Mouse (Mus musculus): ENCODE data around the gene Fam163b. TPM values are rescaled to one million over a fixed set of nuclear protein-coding genes. Genes with fewer than 3 reads are reported as not detected.

The Fam163b gene
- polyA plus RNA-seq, 1 experiment: not detected

DNA sequence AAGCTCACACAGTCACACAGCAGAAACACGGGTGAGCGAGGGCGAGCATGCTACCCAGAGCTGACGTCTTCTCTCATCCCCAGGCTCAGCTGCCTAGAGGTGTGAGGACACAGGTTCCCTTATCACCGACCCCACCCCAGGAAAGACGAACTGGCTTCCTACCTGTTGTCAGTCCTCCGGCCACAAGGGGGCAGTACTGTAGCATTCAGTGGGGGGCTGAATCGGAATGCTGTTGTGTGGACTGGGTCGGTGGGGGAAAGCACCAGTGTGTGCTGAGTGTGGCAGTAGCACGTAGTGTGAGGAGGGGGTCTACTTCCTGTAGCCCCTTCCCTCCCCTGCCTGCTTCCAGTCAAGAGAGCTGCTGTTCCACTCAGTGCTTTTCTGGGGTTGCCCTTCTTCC lies 16.3 kb downstream of the Fam163b start:
- WGBS: 40% methylated on average over 10 of the region's 10 CpGs
- H3K4me1 ChIP-seq (ENCODE audit: control insufficient read depth, insufficient read depth, low read length): peaks cover 2% of the 10 kb centered on the region; the same call in 1 of the 2 replicates

DNA sequence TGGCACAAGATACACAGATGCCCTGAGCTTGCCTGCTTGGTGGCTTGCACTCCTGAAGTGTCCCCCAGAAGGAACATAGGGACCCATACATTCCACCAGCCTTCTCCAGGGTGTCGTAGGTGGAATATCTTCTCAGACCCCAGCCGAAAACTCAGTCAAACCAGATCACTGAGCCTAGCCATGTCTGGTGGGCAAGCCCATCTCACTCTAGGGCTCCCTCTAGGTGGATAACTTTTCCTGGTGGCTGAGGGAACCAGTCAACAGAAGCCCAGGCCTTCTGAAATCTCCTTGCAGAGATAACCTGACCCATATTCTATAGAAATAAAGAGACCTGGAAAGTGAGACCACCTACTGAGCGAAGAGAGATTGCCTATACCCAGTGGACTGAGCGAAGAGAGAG lies 19.2 kb downstream of the Fam163b start:
- Histone ChIP-seq H3K4me1 (ENCODE audit: control insufficient read depth, insufficient read depth, low read length) (peaks cover 2% of the 10 kb centered on the region; the same call in 1 of the 2 replicates), H3K27ac (ENCODE audit: control insufficient read depth, insufficient read depth, low read depth, low read length, poor library complexity) (no peak overlapping the region), H3K4me3 (replicated peaks; ENCODE audit: control insufficient read depth, low read depth, low read length) (no peak overlapping the region)
- TF ChIP-seq CTCF (IDR thresholded peaks at IDR 0.05; ENCODE audit: control insufficient read depth, insufficient read depth, low read length) (no peak), POLR2A (IDR thresholded peaks at IDR 0.05; ENCODE audit: borderline replicate concordance, control insufficient read depth, low read depth, low read length) (no peak)
- 77% methylated on average over 4 of the region's 4 CpGs for WGBS

More for the DNA sequence above, 16.3 kb downstream of the Fam163b start:
- H3K4me3 ChIP-seq (replicated peaks; ENCODE audit: control insufficient read depth, low read depth, low read length): no peak overlapping the region
- TF ChIP-seq POLR2A (IDR thresholded peaks at IDR 0.05; ENCODE audit: borderline replicate concordance, control insufficient read depth, low read depth, low read length): no peak
- peak; percentile 82 for TF ChIP-seq CTCF (IDR thresholded peaks at IDR 0.05; ENCODE audit: control insufficient read depth, insufficient read depth, low read length)
- no peak overlapping the region for H3K27ac ChIP-seq (ENCODE audit: control insufficient read depth, insufficient read depth, low read depth, low read length, poor library complexity)

DNA sequence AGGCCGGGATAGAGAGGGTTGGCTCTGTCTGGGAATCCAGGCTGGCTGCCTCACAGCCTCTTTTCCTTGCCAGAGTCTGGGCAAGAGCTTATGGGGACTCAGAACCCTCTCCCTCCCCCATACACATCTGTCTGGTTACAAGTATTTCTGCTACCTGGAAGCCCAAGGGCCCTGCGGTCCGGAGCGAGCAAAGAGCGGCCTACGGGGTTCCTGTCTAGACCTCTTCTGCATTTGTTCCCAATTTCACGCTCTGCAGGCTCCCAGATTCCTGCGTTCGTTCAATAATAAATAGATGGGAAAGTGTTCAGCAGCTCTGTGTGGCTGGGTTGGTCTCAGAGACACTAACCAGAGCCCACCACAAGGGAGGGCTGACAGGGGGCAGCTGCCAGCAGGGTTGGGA lies 19.7 kb downstream of the Fam163b start:
- H3K27ac ChIP-seq (ENCODE audit: control insufficient read depth, insufficient read depth, low read depth, low read length, poor library complexity): 0 out of 2 replicates have a peak overlapping the region, but pooled peaks have one; percentile 33
- 9% methylated on average over 9 of the region's 9 CpGs for WGBS
- TF ChIP-seq CTCF (IDR thresholded peaks at IDR 0.05; ENCODE audit: control insufficient read depth, insufficient read depth, low read length): no peak
- TF ChIP-seq POLR2A (IDR thresholded peaks at IDR 0.05; ENCODE audit: borderline replicate concordance, control insufficient read depth, low read depth, low read length): no peak
- H3K4me1 ChIP-seq (ENCODE audit: control insufficient read depth, insufficient read depth, low read length): peaks cover 2% of the 10 kb centered on the region; the same call in 1 of the 2 replicates
- H3K4me3 ChIP-seq (replicated peaks; ENCODE audit: control insufficient read depth, low read depth, low read length): no peak overlapping the region

DNA sequence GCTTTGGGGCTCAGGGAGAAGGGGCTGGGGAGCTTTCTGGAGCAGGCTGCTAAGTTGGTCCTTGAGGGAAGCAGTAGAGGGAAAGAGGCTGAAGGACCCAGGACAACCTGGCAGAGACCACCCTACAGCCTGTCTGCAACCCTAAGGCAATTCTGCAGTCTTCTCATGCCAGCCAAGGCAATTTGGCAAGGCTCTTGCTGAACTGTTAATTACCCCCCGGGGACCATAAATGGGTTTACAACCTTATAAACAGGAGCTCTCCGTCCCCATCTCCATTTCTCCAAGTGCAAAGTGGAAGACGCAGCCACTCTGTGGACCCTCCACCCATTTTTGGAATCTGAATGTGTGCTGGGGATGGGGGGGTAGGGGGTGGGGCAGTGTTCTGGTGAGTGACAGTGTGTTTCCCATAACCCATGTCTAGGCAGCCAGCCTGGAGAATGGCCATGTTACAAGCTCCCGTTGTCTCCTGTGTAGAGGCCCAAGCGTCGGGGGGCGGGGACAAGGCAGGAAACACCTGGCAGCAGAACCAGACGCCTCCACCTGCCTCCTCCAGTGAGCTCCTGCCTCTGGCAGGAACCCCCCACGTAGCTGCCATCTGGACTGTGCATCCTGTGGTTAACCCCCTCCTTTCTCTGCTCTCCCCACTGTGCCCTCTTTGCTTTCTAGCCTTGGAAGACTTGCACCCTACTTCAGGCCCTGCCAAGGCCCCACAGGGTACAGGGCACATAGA lies 20.5 kb downstream of the Fam163b start:
- no peak overlapping the region for H3K4me3 ChIP-seq (replicated peaks; ENCODE audit: control insufficient read depth, low read depth, low read length)
- 2% methylated on average over 9 of the region's 9 CpGs for WGBS
- TF ChIP-seq POLR2A (IDR thresholded peaks at IDR 0.05; ENCODE audit: borderline replicate concordance, control insufficient read depth, low read depth, low read length) (no peak), CTCF (IDR thresholded peaks at IDR 0.05; ENCODE audit: control insufficient read depth, insufficient read depth, low read length) (no peak)
- peak overlapping the region; percentile 33; the same call in 1 of the 2 replicates for H3K27ac ChIP-seq (ENCODE audit: control insufficient read depth, insufficient read depth, low read depth, low read length, poor library complexity)
- peaks cover 2% of the 10 kb centered on the region; the same call in 1 of the 2 replicates for H3K4me1 ChIP-seq (ENCODE audit: control insufficient read depth, insufficient read depth, low read length)

DNA sequence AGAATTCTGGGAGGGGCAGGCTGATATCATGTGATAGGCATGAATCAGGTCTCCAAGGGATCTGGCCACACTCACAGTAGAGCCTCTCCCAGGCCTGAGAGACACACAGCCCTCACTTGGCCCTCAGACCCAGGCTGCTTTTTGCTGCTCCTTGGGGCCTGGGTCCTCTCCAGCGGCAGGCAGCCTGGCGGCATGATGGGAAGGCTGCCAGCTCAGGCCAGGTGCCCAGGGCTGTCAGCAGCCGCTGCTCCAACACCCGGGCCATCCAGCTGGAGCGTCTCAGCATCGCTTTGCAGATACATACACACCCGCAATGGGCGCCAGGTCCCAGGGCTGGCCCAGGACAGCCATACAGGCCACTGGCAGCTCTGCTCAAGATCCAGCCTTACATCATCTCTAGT lies 22.1 kb downstream of the Fam163b start:
- Histone ChIP-seq H3K27ac (ENCODE audit: control insufficient read depth, insufficient read depth, low read depth, low read length, poor library complexity) (no peak overlapping the region), H3K4me3 (replicated peaks; ENCODE audit: control insufficient read depth, low read depth, low read length) (no peak overlapping the region), H3K4me1 (ENCODE audit: control insufficient read depth, insufficient read depth, low read length) (peaks cover 2% of the 10 kb centered on the region; the same call in 1 of the 2 replicates)
- TF ChIP-seq CTCF (IDR thresholded peaks at IDR 0.05; ENCODE audit: control insufficient read depth, insufficient read depth, low read length) (no peak), POLR2A (IDR thresholded peaks at IDR 0.05; ENCODE audit: borderline replicate concordance, control insufficient read depth, low read depth, low read length) (no peak)
- 52% methylated on average over 8 of the region's 8 CpGs for WGBS

- H3K4me1 ChIP-seq (ENCODE audit: control insufficient read depth, insufficient read depth, low read length): peaks cover 2% of the 10 kb centered on the region; the same call in 1 of the 2 replicates
- TF ChIP-seq POLR2A (IDR thresholded peaks at IDR 0.05; ENCODE audit: borderline replicate concordance, control insufficient read depth, low read depth, low read length) (no peak), CTCF (IDR thresholded peaks at IDR 0.05; ENCODE audit: control insufficient read depth, insufficient read depth, low read length) (no peak)
- WGBS: 82% methylated on average over 2 of the region's 2 CpGs
Observed at GRCm38 (mm10) chr2:27119766-27120165, 22.5 kb downstream of the Fam163b start.

DNA sequence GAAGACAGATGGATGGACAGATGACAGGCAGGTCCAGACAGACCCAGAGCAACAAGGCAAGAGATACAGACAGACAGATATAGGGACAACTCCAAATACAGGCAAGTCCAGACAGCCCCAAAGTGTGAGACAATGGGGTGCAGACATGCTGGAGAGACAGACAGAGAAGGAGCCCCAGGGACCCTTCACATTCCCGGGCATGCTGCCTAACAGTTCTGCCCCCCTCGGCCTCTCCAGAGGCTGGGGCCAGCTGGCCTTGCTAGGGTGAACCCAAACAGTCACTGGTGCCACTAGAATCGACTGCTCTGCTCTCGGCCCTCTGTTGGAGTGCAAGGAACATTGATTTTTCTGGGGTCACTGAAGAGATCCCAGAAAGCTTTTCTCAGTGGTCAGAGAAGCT lies 23.8 kb downstream of the Fam163b start:
- Histone ChIP-seq H3K27ac (ENCODE audit: control insufficient read depth, insufficient read depth, low read depth, low read length, poor library complexity) (no peak overlapping the region), H3K4me3 (replicated peaks; ENCODE audit: control insufficient read depth, low read depth, low read length) (no peak overlapping the region), H3K4me1 (ENCODE audit: control insufficient read depth, insufficient read depth, low read length) (peaks cover 2% of the 10 kb centered on the region; the same call in 1 of the 2 replicates)
- 66% methylated on average over 4 of the region's 4 CpGs for WGBS
- TF ChIP-seq POLR2A (IDR thresholded peaks at IDR 0.05; ENCODE audit: borderline replicate concordance, control insufficient read depth, low read depth, low read length) (no peak), CTCF (IDR thresholded peaks at IDR 0.05; ENCODE audit: control insufficient read depth, insufficient read depth, low read length) (no peak)

More at GRCm38 (mm10) chr2:27119766-27120165, 22.5 kb downstream of the Fam163b start:
- no peak overlapping the region for H3K4me3 ChIP-seq (replicated peaks; ENCODE audit: control insufficient read depth, low read depth, low read length)
- no peak overlapping the region for H3K27ac ChIP-seq (ENCODE audit: control insufficient read depth, insufficient read depth, low read depth, low read length, poor library complexity)

GRCm38 (mm10) chr2:27114169-27114568 lies 28.1 kb downstream of the Fam163b start:
- 87% methylated on average over 10 of the region's 10 CpGs for WGBS
- Histone ChIP-seq H3K4me1 (ENCODE audit: control insufficient read depth, insufficient read depth, low read length) (no peaks in the 10 kb centered on the region), H3K27ac (ENCODE audit: control insufficient read depth, insufficient read depth, low read depth, low read length, poor library complexity) (no peak overlapping the region), H3K4me3 (replicated peaks; ENCODE audit: control insufficient read depth, low read depth, low read length) (no peak overlapping the region)
- no peak for TF ChIP-seq CTCF (IDR thresholded peaks at IDR 0.05; ENCODE audit: control insufficient read depth, insufficient read depth, low read length)
- TF ChIP-seq POLR2A (IDR thresholded peaks at IDR 0.05; ENCODE audit: borderline replicate concordance, control insufficient read depth, low read depth, low read length): no peak

All from bone marrow, adult 2 months (tissue).